ENCODE assay signal across 1 mouse cellular context in genomic region chr1:72306679-72307181, GRCm38 (mm10).
TF ChIP-seq lines count a peak whose summit lies in the region.

No protein-coding gene starts in this region.

TF ChIP-seq in MEL, 35 proteins besides CTCF, POLR2A, EP300 and RAD21 (continued from another document):
- peak; percentile 59 for TF ChIP-seq SIN3A (IDR thresholded peaks at IDR 0.05; ENCODE audit: low read length)
- no peak for TF ChIP-seq ZMIZ1 (IDR thresholded peaks at IDR 0.05; ENCODE audit: low read depth, low read length)
- TF ChIP-seq ETS1 (IDR thresholded peaks at IDR 0.05; ENCODE audit: low read depth, low read length): peak; percentile 30; the same call in 1 of the 2 replicates
- TF ChIP-seq TAL1 (IDR thresholded peaks at IDR 0.05; ENCODE audit: low read length): no peak
- no peak for TF ChIP-seq GATA1 (IDR thresholded peaks at IDR 0.05; ENCODE audit: low read depth, low read length)
- no peak for TF ChIP-seq E2F4 (IDR thresholded peaks at IDR 0.05; ENCODE audit: borderline replicate concordance, low read depth, low read length)
- TF ChIP-seq MYC (IDR thresholded peaks at IDR 0.05; ENCODE audit: low read depth, low read length): 0 out of 2 replicates have a peak, but pooled peaks have one; percentile 74
- peak; percentile 86 for TF ChIP-seq ZNF384 (IDR thresholded peaks at IDR 0.05; ENCODE audit: low read depth, low read length)
- TF ChIP-seq SMC3 (IDR thresholded peaks at IDR 0.05; ENCODE audit: low read depth, low read length): 0 out of 2 replicates have a peak, but pooled peaks have one; percentile 12
